23 mouse cellular contexts compared by ENCODE assay signal in genomic region chr3:118480515-118481248, GRCm38 (mm10).
DNase-seq lines count a peak whose midpoint lies in the region; ATAC-seq and TF ChIP-seq lines count a peak whose summit lies in the region.
"Had no signal": no experiment of that assay in that cellular context is flagged by ENCODE, and none has a peak within 500 bp of the region (broad histone marks: within the 10 kb centered on the region; RNA-seq: fewer than 3 reads in every experiment).

No protein-coding gene starts in this region.

- H3K4me2 ChIP-seq in liver, postnatal 0 days (ENCODE audit: low read depth, low read length): no peak overlapping the region
- no peak overlapping the region for H3K4me2 ChIP-seq in liver, embryonic 12.5 days
- H3K4me2 ChIP-seq: embryonic facial prominence, embryonic 13.5 days; embryonic facial prominence, embryonic 15.5 days; forebrain, embryonic 12.5 days had no signal

- H3K36me3 ChIP-seq in liver, postnatal 0 days (replicated peaks; ENCODE audit: insufficient read depth, low read length): no peaks in the 10 kb centered on the region
- no peaks in the 10 kb centered on the region for H3K36me3 ChIP-seq in liver, embryonic 12.5 days
- H3K36me3 ChIP-seq: embryonic facial prominence, embryonic 13.5 days; embryonic facial prominence, embryonic 15.5 days; forebrain, embryonic 10.5 days; forebrain, embryonic 12.5 days had no signal

- H3K4me1 ChIP-seq in liver, postnatal 0 days (ENCODE audit: insufficient read depth): no peaks in the 10 kb centered on the region
- H3K4me1 ChIP-seq in liver, embryonic 12.5 days: no peaks in the 10 kb centered on the region
- H3K4me1 ChIP-seq: embryonic facial prominence, embryonic 13.5 days; embryonic facial prominence, embryonic 15.5 days; forebrain, embryonic 10.5 days; forebrain, embryonic 12.5 days had no signal

- peak; percentile 67 for ATAC-seq in liver, postnatal 0 days
- ATAC-seq in liver, embryonic 12.5 days: no peak
- ATAC-seq: activated CD4-positive, CD25-positive, alpha-beta regulatory T cell, adult 4 months; forebrain, embryonic 14.5 days; forebrain, embryonic 16.5 days had no signal

- 61% methylated on average over 8 of the region's 8 CpGs for WGBS in liver, postnatal 0 days (ENCODE audit: insufficient replicate concordance)
- 70% methylated on average over 8 of the region's 8 CpGs for WGBS in liver, embryonic 12.5 days (ENCODE audit: insufficient replicate concordance)

- no peak for TF ChIP-seq EP300 in liver, postnatal 0 days (IDR thresholded peaks at IDR 0.05; ENCODE audit: low read depth)

- H3K4me3 ChIP-seq in liver, postnatal 0 days (ENCODE audit: low read depth, low read length): no peak overlapping the region
- no peak overlapping the region for H3K4me3 ChIP-seq in liver, embryonic 12.5 days
- H3K4me3 ChIP-seq: embryonic facial prominence, embryonic 13.5 days; embryonic facial prominence, embryonic 15.5 days; erythroblast, embryonic 14.5 days; forebrain, embryonic 10.5 days; forebrain, embryonic 12.5 days had no signal

- DNase-seq in adrenal gland, postnatal 14 days: peak; percentile 6
- no peak for DNase-seq in adrenal gland, postnatal 36 days
- peak; percentile 13 for DNase-seq in liver, postnatal 0 days
- DNase-seq in R1 (ENCODE audit: low read depth, low spot score): peak; percentile 6
- peak; percentile 34 for DNase-seq in brain, embryonic 14.5 days (ENCODE audit: low read depth)
- DNase-seq in frontal cortex, postnatal 36 days (ENCODE audit: low spot score in 2 of 2): no peak
- DNase-seq: adrenal gland, postnatal 25 days; cerebellum, adult 11 months; cerebellum, adult 18-20 months; cerebellum, adult 8-10 months; cerebellum, adult 9-11 months; cerebellum, postnatal 14 days; cerebellum, postnatal 36 days; embryo, embryonic 11 days had no signal

- no peaks in the 10 kb centered on the region for H3K9me3 ChIP-seq in liver, postnatal 0 days (ENCODE audit: low read length)
- H3K9me3 ChIP-seq in liver, embryonic 12.5 days (replicated peaks): no peaks in the 10 kb centered on the region
- H3K9me3 ChIP-seq: embryonic facial prominence, embryonic 13.5 days; embryonic facial prominence, embryonic 15.5 days; forebrain, embryonic 10.5 days; forebrain, embryonic 12.5 days had no signal

- no peak for TF ChIP-seq CTCF in liver, postnatal 0 days (IDR thresholded peaks at IDR 0.05; ENCODE audit: low read depth)
- TF ChIP-seq CTCF in brain, embryonic 14.5 days (IDR thresholded peaks at IDR 0.05; ENCODE audit: borderline replicate concordance, extremely low read depth, insufficient read depth, insufficient read length): no peak

- H3K9ac ChIP-seq in liver, postnatal 0 days (replicated peaks): no peak overlapping the region
- H3K9ac ChIP-seq in liver, embryonic 12.5 days: no peak overlapping the region
- H3K9ac ChIP-seq: embryonic facial prominence, embryonic 13.5 days; embryonic facial prominence, embryonic 15.5 days; forebrain, embryonic 12.5 days had no signal

- TF ChIP-seq POLR2A in brain, embryonic 14.5 days (IDR thresholded peaks at IDR 0.05; ENCODE audit: borderline replicate concordance, extremely low read depth, insufficient read depth, insufficient read length, poor library complexity, severe bottlenecking): no peak

- no peaks in the 10 kb centered on the region for H3K27me3 ChIP-seq in liver, postnatal 0 days (ENCODE audit: insufficient read depth, low read length)
- no peaks in the 10 kb centered on the region for H3K27me3 ChIP-seq in liver, embryonic 12.5 days (replicated peaks)
- H3K27me3 ChIP-seq: embryonic facial prominence, embryonic 13.5 days; embryonic facial prominence, embryonic 15.5 days; forebrain, embryonic 12.5 days had no signal

- H3K27ac ChIP-seq in liver, postnatal 0 days (ENCODE audit: low read depth): 0 out of 2 replicates have a peak overlapping the region, but pooled peaks have one; percentile 29
- H3K27ac ChIP-seq in liver, embryonic 12.5 days: no peak overlapping the region
- H3K27ac ChIP-seq: embryonic facial prominence, embryonic 13.5 days; embryonic facial prominence, embryonic 15.5 days; forebrain, embryonic 10.5 days; forebrain, embryonic 12.5 days had no signal

Comparison
In these comparisons a context has a peak if more than half of its experiments do, and no peak if none do; other contexts are left out.
1. DNase-seq: peak in adrenal gland, postnatal 14 days (single experiment), liver, postnatal 0 days (single experiment), R1 (single experiment) and brain, embryonic 14.5 days (single experiment); none in adrenal gland, postnatal 36 days (0 of 2) and frontal cortex, postnatal 36 days (0 of 2).